Mouse (Mus musculus): ENCODE measurements around the gene Fkbp1b.
"Not testable (repeated sequence)": the region's sequence is repeated elsewhere in the genome, so short reads cannot be mapped to it uniquely, and the experiment has no call there.

- not testable (repeated sequence) for TF ChIP-seq CTCF (conservative IDR thresholded peaks at IDR 0.05; ENCODE audit: low read length); POU5F1 (IDR thresholded peaks at IDR 0.05; ENCODE audit: borderline replicate concordance, low read length)
Observed at GRCm38 (mm10) chr12:4788128-4788527, 53.3 kb downstream of the Fkbp1b start.

Measured in E14TG2a.4 (cell line).